Mouse (Mus musculus) embryonic facial prominence, embryonic 14.5 days (tissue): Measurements from ENCODE around the gene Cc2d1a. TPM values are rescaled to one million over a fixed set of nuclear protein-coding genes. Genes with fewer than 3 reads are reported as not detected.

Experiments used
- ATAC-seq: fragments of 200-750 bp; cut with Nextera tagmentation; 2 replicates; pipeline ENCODE4 v1.8.0; 2017; ENCODE audit warnings: low read depth, moderate number of reproducible peaks, moderate TSS enrichment
- DNase-seq: peaks from one replicate; pipeline ENCODE4 v3.0.0-alpha.2; 2015; ENCODE audit warnings: low spot score
- H3K27ac ChIP-seq: fragments of 300-500 bp; sonication (generic); replicated peaks from 2 replicates; pipeline ENCODE4 v1.5.1; 2014; ENCODE audit warnings: low read depth, mild to moderate bottlenecking, low read length, moderate library complexity
- H3K27me3 ChIP-seq: fragments of 300-500 bp; sonication (generic); replicated peaks from 2 replicates; pipeline ENCODE4 v1.6.1; 2014; ENCODE audit warnings: low read length; ENCODE audit not compliant: control insufficient read depth, insufficient read depth
- H3K36me3 ChIP-seq: fragments of 300-500 bp; sonication (generic); 2 replicates; pipeline ENCODE4 v1.6.1; 2014; ENCODE audit warnings: low read length, mixed read lengths; ENCODE audit not compliant: control insufficient read depth, insufficient read depth
- H3K4me1 ChIP-seq: fragments of 300-500 bp; sonication (generic); 2 replicates; pipeline ENCODE4 v1.6.1; 2014; ENCODE audit warnings: antibody characterized with exemption, low read length; ENCODE audit not compliant: control insufficient read depth, insufficient read depth
- H3K4me2 ChIP-seq: fragments of 300-500 bp; sonication (generic); 2 replicates; pipeline ENCODE4 v1.6.1; 2014; ENCODE audit warnings: low read depth, mild to moderate bottlenecking, low read length, moderate library complexity, mixed read lengths
- H3K4me3 ChIP-seq: fragments of 300-500 bp; sonication (generic); 2 replicates; pipeline ENCODE4 v1.5.1; 2014; ENCODE audit warnings: low read depth, mild to moderate bottlenecking, low read length
- H3K9ac ChIP-seq: fragments of 300-500 bp; sonication (generic); 2 replicates; pipeline ENCODE4 v1.6.1; 2014; ENCODE audit warnings: low read depth, mild to moderate bottlenecking, low read length, moderate library complexity, mixed read lengths
- H3K9me3 ChIP-seq: fragments of 300-500 bp; sonication (generic); 2 replicates; pipeline ENCODE4 v1.6.1; 2016; ENCODE audit warnings: low read length; ENCODE audit not compliant: control insufficient read depth
- WGBS: fragments of 180-500 bp; shearing (Covaris S2); extraction: QIAGEN DNeasy Blood & Tissue Kit; methylation state at CpG from one replicate; pipeline ENCODE4 v1.1.7; 2014; 5-methylcytosine and 5-hydroxymethylcytosine counted together
- polyA plus RNA-seq: library from polyadenylated mRNA; unstranded; fragments of >200 nt; fragmentation: Nextera tagmentation; extraction: Ambion mirVana; gene quantifications from 2 replicates; pipeline ENCODE4 v1.2.1, GENCODE M21; 2014

The Cc2d1a gene
- polyA plus RNA-seq, result 20.2 and 21.3 TPM in 2 replicates

- peak; percentile 98 for DNase-seq
Observed at GRCm38 (mm10) chr8:84147769-84148530, at the start of gene Cc2d1a, which contains the start of gene 4930432K21Rik. Gene Cc2d1a (minus strand): TSS chr8:84147936. Gene 4930432K21Rik (plus strand): TSS chr8:84148025.

GRCm38 (mm10) chr8:84197141-84197921 is 49.6 kb upstream of the Cc2d1a start:
- Histone ChIP-seq H3K4me2 (peak overlapping the region; percentile 70), H3K4me3 (peak overlapping the region; percentile 59), H3K9ac (peak overlapping the region; percentile 79), H3K4me1 (peaks cover 50% of the 10 kb centered on the region), H3K27me3 (no peaks in the 10 kb centered on the region), H3K27ac (peak overlapping the region; percentile 99), H3K9me3 (no peaks in the 10 kb centered on the region), H3K36me3 (no peaks in the 10 kb centered on the region)
- 2% methylated on average over 39 of the region's 43 CpGs for WGBS
- DNase-seq (peak; percentile 98), ATAC-seq (peak; percentile 50)

More at GRCm38 (mm10) chr8:84147769-84148530, at the start of gene Cc2d1a, which contains the start of gene 4930432K21Rik:
- H3K27me3 ChIP-seq, result no peaks in the 10 kb centered on the region
- peak; percentile 96 for ATAC-seq
- H3K9ac ChIP-seq, result peak within 1 kb of the TSS; percentile 85
- WGBS, result 16% methylated on average over 47 of the region's 49 CpGs
- H3K27ac ChIP-seq, result peak within 1 kb of the TSS; percentile 45
- peak within 1 kb of the TSS; percentile 78 for H3K4me2 ChIP-seq
- H3K36me3 ChIP-seq, result peaks cover 26% of the 10 kb centered on the region
- H3K4me1 ChIP-seq, result peaks cover 11% of the 10 kb centered on the region
- peak within 1 kb of the TSS; percentile 63 for H3K4me3 ChIP-seq
- H3K9me3 ChIP-seq, result no peaks in the 10 kb centered on the region

DNA sequence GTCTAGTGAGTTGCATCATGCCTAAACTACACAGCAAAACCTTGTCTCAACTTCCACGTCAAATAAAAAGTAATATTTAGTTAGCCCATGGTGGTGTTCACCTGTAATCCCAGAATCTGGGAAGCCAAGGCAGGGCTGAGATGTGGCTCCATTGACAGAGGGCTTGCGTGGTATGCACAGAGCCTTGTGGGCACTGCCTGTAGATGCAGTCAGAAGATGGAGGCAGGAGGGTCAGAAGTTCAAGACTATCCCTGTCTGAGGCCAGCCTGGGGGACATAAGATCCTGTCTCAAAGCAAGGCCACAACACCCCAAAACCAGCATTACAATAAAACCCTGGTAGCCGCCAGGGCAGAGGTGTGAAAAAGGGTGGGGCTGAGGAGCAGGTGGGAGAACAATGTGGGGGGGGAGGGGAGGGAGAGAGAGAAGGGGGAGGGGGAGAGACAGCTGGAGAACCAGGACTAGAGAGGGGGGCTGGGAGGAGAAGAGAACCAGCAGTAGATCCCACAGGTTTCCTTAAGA is 46.5 kb upstream of the Cc2d1a start:
- DNase-seq, result no peak
- no peak overlapping the region for H3K4me3 ChIP-seq
- H3K27ac ChIP-seq, result no peak overlapping the region
- no peaks in the 10 kb centered on the region for H3K36me3 ChIP-seq
- 71% methylated on average over 3 of the region's 3 CpGs for whole genome bisulfite sequencing
- H3K27me3 ChIP-seq, result no peaks in the 10 kb centered on the region
- H3K4me2 ChIP-seq, result no peak overlapping the region
- H3K9me3 ChIP-seq, result no peaks in the 10 kb centered on the region
- no peak for ATAC-seq
- H3K4me1 ChIP-seq, result peaks cover 37% of the 10 kb centered on the region
- no peak overlapping the region for H3K9ac ChIP-seq

- no peaks in the 10 kb centered on the region for H3K27me3 ChIP-seq
- ATAC-seq (no peak), DNase-seq (no peak)
- H3K4me3 ChIP-seq, result no peak overlapping the region
- H3K4me1 ChIP-seq, result peaks cover 30% of the 10 kb centered on the region
- H3K9me3 ChIP-seq, result no peaks in the 10 kb centered on the region
- no peak overlapping the region for H3K27ac ChIP-seq
- H3K9ac ChIP-seq, result no peak overlapping the region
- H3K4me2 ChIP-seq, result no peak overlapping the region
- no peaks in the 10 kb centered on the region for H3K36me3 ChIP-seq
- 78% methylated on average over 5 of the region's 5 CpGs for WGBS
Observed at GRCm38 (mm10) chr8:84193566-84193965, 45.8 kb upstream of the Cc2d1a start.

DNA sequence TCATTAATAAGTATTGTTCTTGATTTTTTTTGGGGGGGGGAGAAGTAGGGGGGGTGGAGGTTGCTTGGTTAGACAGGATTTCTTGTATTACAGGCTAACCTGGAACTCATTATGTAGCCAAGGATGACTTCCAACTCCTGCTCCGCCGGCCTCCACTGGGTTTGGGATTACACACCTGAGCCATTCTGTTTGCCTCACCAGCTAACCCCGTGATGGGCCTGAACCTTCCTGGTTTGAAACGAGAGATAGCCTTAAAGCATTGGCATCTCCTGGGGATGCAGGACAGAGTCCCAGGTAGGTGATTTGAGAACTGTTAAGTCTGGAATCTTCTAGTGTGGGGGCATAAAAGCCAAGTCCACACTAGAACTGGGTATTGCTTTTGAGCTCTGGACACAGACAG is 45.4 kb upstream of the Cc2d1a start:
- Histone ChIP-seq H3K4me2 (peak overlapping the region; percentile 55), H3K27me3 (no peaks in the 10 kb centered on the region), H3K27ac (peak overlapping the region; percentile 85), H3K4me3 (no peak overlapping the region), H3K4me1 (peaks cover 26% of the 10 kb centered on the region), H3K9me3 (no peaks in the 10 kb centered on the region), H3K9ac (peak overlapping the region; percentile 41; the same call in 1 of the 2 replicates), H3K36me3 (no peaks in the 10 kb centered on the region)
- no peak for DNase-seq
- WGBS, result 31% methylated on average over 4 of the region's 4 CpGs
- ATAC-seq, result no peak

GRCm38 (mm10) chr8:84192555-84192954 is 44.8 kb upstream of the Cc2d1a start:
- no peaks in the 10 kb centered on the region for H3K27me3 ChIP-seq
- peak overlapping the region; percentile 41 for H3K9ac ChIP-seq
- H3K9me3 ChIP-seq, result no peaks in the 10 kb centered on the region
- peaks cover 21% of the 10 kb centered on the region for H3K4me1 ChIP-seq
- WGBS, result 5% methylated on average over 23 of the region's 33 CpGs
- no peaks in the 10 kb centered on the region for H3K36me3 ChIP-seq
- ATAC-seq (peak; percentile 58), DNase-seq (peak; percentile 79)
- H3K4me3 ChIP-seq, result peak overlapping the region; percentile 24
- H3K4me2 ChIP-seq, result peak overlapping the region; percentile 55
- peak overlapping the region; percentile 85 for H3K27ac ChIP-seq

DNA sequence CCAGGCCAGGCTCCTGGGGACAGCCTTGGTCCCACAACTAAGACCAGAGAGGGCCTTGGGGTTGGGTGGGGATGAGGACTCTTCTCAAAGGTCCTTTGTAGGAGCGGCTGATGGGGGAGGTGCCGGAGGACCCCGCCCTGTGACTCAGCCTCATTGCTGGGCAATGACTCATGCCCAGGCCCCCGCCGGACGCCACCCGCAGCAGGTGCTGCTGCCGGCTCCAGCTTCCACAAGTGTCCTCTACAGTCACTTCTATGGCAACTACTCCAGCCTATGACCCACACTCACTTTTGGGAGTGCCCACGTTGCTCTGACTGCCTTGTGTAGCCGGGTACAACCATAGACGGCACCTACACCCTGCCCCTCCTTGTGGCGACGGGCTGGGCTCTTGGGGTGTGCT is 44.3 kb upstream of the Cc2d1a start:
- peak overlapping the region; percentile 41; the same call in 1 of the 2 replicates for H3K9ac ChIP-seq
- DNase-seq (peak; percentile 82), ATAC-seq (peak; percentile 61)
- WGBS, result 19% methylated on average over 12 of the region's 13 CpGs
- peak overlapping the region; percentile 55 for H3K4me2 ChIP-seq
- H3K27ac ChIP-seq, result peak overlapping the region; percentile 85
- no peaks in the 10 kb centered on the region for H3K27me3 ChIP-seq
- H3K4me3 ChIP-seq, result peak overlapping the region; percentile 24
- no peaks in the 10 kb centered on the region for H3K36me3 ChIP-seq
- no peaks in the 10 kb centered on the region for H3K9me3 ChIP-seq
- peaks cover 23% of the 10 kb centered on the region for H3K4me1 ChIP-seq

DNA sequence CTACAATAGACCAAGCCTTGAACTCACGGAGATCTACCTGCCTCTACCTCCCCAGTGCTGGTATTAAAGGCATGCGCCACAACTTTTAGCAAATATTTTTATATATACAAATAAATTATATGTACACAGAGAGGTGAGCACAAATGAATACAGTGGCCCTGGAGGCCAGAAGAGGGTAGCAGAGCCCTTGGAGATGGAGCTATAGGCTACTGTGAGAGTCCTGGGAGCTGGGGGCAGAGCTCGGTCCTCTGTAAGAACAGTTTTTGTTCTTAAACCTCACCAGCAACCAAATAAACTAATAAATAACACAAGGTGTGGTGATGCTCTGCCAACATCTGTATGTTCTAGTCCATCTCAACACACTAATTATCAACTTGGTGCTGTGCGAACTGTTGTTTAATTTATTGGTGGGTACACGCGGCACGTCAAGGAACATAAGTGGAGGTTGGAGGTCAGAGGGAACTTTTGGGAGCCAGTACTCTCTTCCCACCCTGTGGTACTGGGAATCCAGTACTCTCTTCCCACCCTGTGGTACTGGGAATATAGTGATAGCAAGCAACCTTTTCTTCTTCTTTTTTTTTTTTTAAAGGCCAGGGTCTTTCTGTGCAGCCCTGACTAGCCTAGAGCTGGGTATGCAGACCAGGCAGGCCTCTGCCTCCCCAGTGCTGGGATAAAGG is 42.6 kb upstream of the Cc2d1a start:
- no peak overlapping the region for H3K4me3 ChIP-seq
- 0 out of 2 replicates have a peak overlapping the region, but pooled peaks have one; percentile 15 for H3K27ac ChIP-seq
- WGBS, result 94% methylated on average over 7 of the region's 7 CpGs
- DNase-seq (no peak), ATAC-seq (no peak)
- H3K9ac ChIP-seq, result no peak overlapping the region
- H3K27me3 ChIP-seq, result no peaks in the 10 kb centered on the region
- no peaks in the 10 kb centered on the region for H3K36me3 ChIP-seq
- H3K9me3 ChIP-seq, result no peaks in the 10 kb centered on the region
- H3K4me2 ChIP-seq, result no peak overlapping the region
- peaks cover 26% of the 10 kb centered on the region for H3K4me1 ChIP-seq
